Mouse (Mus musculus): ENCODE data around the gene Hist1h2ad. TPM values are rescaled to one million over a fixed set of nuclear protein-coding genes. Genes with fewer than 3 reads are reported as not detected.
"Not testable (repeated sequence)": the region's sequence is repeated elsewhere in the genome, so short reads cannot be mapped to it uniquely, and the experiment has no call there.

Hist1h2ad gene
- polyA plus RNA-seq, 2 experiments: 4.7 to 10.4 TPM

- not testable (repeated sequence) for H3K9me3 ChIP-seq (ENCODE audit: control insufficient read depth, low read length); H3K27me3 ChIP-seq (ENCODE audit: control insufficient read depth, insufficient read depth, low read length); H3K36me3 ChIP-seq (replicated peaks; ENCODE audit: control insufficient read depth, insufficient read depth, low read depth)
- WGBS (ENCODE audit: insufficient replicate concordance): under 1% methylated on average over 50 of the region's 67 CpGs
- peak within 1 kb of the TSS; percentile 69 for H3K4me2 ChIP-seq (ENCODE audit: low read depth)
- H3K4me3 ChIP-seq (ENCODE audit: insufficient read depth in 1 of 2, low read depth in 2 of 2, low read length in 2 of 2): peak within 1 kb of the TSS; percentile 40 to 54
- peaks cover 22 to 24% of the 10 kb centered on the region in 2 experiments for H3K4me1 ChIP-seq (replicated peaks; ENCODE audit: control insufficient read depth in 2 of 2, insufficient read depth in 2 of 2, low read length in 1 of 2)
- DNase-seq (ENCODE audit: low read depth in 3 of 3, low spot score in 3 of 3) (peak; percentile 98), ATAC-seq (ENCODE audit: insufficient read depth) (peak; percentile 92)
- peak; percentile 72 for TF ChIP-seq EP300 (IDR thresholded peaks at IDR 0.05; ENCODE audit: low read depth)
- H3K27ac ChIP-seq: peak within 1 kb of the TSS; percentile 92
- peak within 1 kb of the TSS; percentile 81 for H3K9ac ChIP-seq (replicated peaks)
These were observed 12.1 kb upstream of the Hist1h2ad start, which contains the start of gene Hist1h3e for GRCm38 (mm10) chr13:23561883-23562659. Gene Hist1h3e, minus strand, starts transcription at chr13:23562369.

GRCm38 (mm10) chr13:23562699-23563462 is 11.3 kb upstream of the Hist1h2ad start:
- H3K27me3 ChIP-seq (ENCODE audit: control insufficient read depth, insufficient read depth, low read length): no peaks in the 10 kb centered on the region
- H3K4me1 ChIP-seq (replicated peaks; ENCODE audit: control insufficient read depth in 2 of 2, insufficient read depth in 2 of 2, low read length in 1 of 2): peaks cover 24 to 29% of the 10 kb centered on the region in 2 experiments
- peak overlapping the region; percentile 70 for H3K9ac ChIP-seq (replicated peaks)
- peak in 1 of 3 experiments; percentile 75 for DNase-seq (ENCODE audit: low read depth in 3 of 3, low spot score in 3 of 3)
- WGBS (ENCODE audit: insufficient replicate concordance): 2% methylated on average over 18 of the region's 18 CpGs
- peak; percentile 42; the same call in 1 of the 2 replicates for TF ChIP-seq CTCF (IDR thresholded peaks at IDR 0.05; ENCODE audit: low read depth)
- no peak for TF ChIP-seq EP300 (IDR thresholded peaks at IDR 0.05; ENCODE audit: low read depth)
- no peaks in the 10 kb centered on the region for H3K9me3 ChIP-seq (ENCODE audit: control insufficient read depth, low read length)
- peak overlapping the region; percentile 40 to 54 for H3K4me3 ChIP-seq (ENCODE audit: insufficient read depth in 1 of 2, low read depth in 2 of 2, low read length in 2 of 2)
- peak overlapping the region; percentile 69 for H3K4me2 ChIP-seq (ENCODE audit: low read depth)
- no peaks in the 10 kb centered on the region for H3K36me3 ChIP-seq (replicated peaks; ENCODE audit: control insufficient read depth, insufficient read depth, low read depth)
- peak overlapping the region; percentile 92 for H3K27ac ChIP-seq
- ATAC-seq (ENCODE audit: insufficient read depth): peak; percentile 5; the same call in 1 of the 2 replicates

- H3K9ac ChIP-seq (replicated peaks): no peak overlapping the region; the same call in 1 of the 2 replicates
- H3K27me3 ChIP-seq (ENCODE audit: control insufficient read depth, insufficient read depth, low read length): no peaks in the 10 kb centered on the region
- ATAC-seq (ENCODE audit: insufficient read depth): no peak
These were observed 9.7 kb upstream of the Hist1h2ad start for GRCm38 (mm10) chr13:23564482-23564881.

GRCm38 (mm10) chr13:23570261-23571021 is 3.7 kb upstream of the Hist1h2ad start:
- peak in 1 of 3 experiments; percentile 63 for DNase-seq (ENCODE audit: low read depth in 3 of 3, low spot score in 3 of 3)
- not testable (repeated sequence) for H3K9me3 ChIP-seq (ENCODE audit: control insufficient read depth, low read length); H3K36me3 ChIP-seq (replicated peaks; ENCODE audit: control insufficient read depth, insufficient read depth, low read depth); H3K27me3 ChIP-seq (ENCODE audit: control insufficient read depth, insufficient read depth, low read length); ATAC-seq (ENCODE audit: insufficient read depth)
- H3K27ac ChIP-seq: peak overlapping the region; percentile 97
- peak overlapping the region; percentile 79 for H3K4me2 ChIP-seq (ENCODE audit: low read depth)
- H3K4me3 ChIP-seq (ENCODE audit: insufficient read depth in 1 of 2, low read depth in 2 of 2, low read length in 2 of 2): peak overlapping the region; percentile 48 to 65
- peak overlapping the region; percentile 88 for H3K9ac ChIP-seq (replicated peaks)
- peaks cover 12 to 20% of the 10 kb centered on the region in 2 experiments for H3K4me1 ChIP-seq (replicated peaks; ENCODE audit: control insufficient read depth in 2 of 2, insufficient read depth in 2 of 2, low read length in 1 of 2)
- WGBS (ENCODE audit: insufficient replicate concordance): under 1% methylated on average over 21 of the region's 41 CpGs
- 0 out of 2 replicates have a peak, but pooled peaks have one; percentile 6 for TF ChIP-seq CTCF (IDR thresholded peaks at IDR 0.05; ENCODE audit: low read depth)
- peak; percentile 3; the same call in 1 of the 2 replicates for TF ChIP-seq EP300 (IDR thresholded peaks at IDR 0.05; ENCODE audit: low read depth)

More at GRCm38 (mm10) chr13:23564482-23564881, 9.7 kb upstream of the Hist1h2ad start:
- WGBS (ENCODE audit: insufficient replicate concordance): 74% methylated on average over 2 of the region's 2 CpGs
- Histone ChIP-seq H3K27ac (peak overlapping the region; percentile 92), H3K9me3 (ENCODE audit: control insufficient read depth, low read length) (no peaks in the 10 kb centered on the region), H3K4me2 (ENCODE audit: low read depth) (no peak overlapping the region), H3K4me3 (ENCODE audit: insufficient read depth in 1 of 2, low read depth in 2 of 2, low read length in 2 of 2) (no peak overlapping the region), H3K36me3 (replicated peaks; ENCODE audit: control insufficient read depth, insufficient read depth, low read depth) (no peaks in the 10 kb centered on the region), H3K4me1 (replicated peaks; ENCODE audit: control insufficient read depth in 2 of 2, insufficient read depth in 2 of 2, low read length in 1 of 2) (peaks cover 24 to 32% of the 10 kb centered on the region in 2 experiments)
- no peak for DNase-seq (ENCODE audit: low read depth in 3 of 3, low spot score in 3 of 3)
- no peak for TF ChIP-seq EP300 (IDR thresholded peaks at IDR 0.05; ENCODE audit: low read depth)
- no peak for TF ChIP-seq CTCF (IDR thresholded peaks at IDR 0.05; ENCODE audit: low read depth)
